Mouse (Mus musculus) CH12.LX (cell line): ENCODE data around the gene Lsp1. TPM values are rescaled to one million over a fixed set of nuclear protein-coding genes. Genes with fewer than 3 reads are reported as not detected.

Experiments
- DNase-seq: peaks from one replicate; pipeline ENCODE4 v3.0.0-alpha.2; 2013; ENCODE audit errors: extremely low read depth
- H3K27ac ChIP-seq: 2 replicates; pipeline ENCODE4 v1.5.1; 2012; ENCODE audit warnings: low read depth, mild to moderate bottlenecking, control low read depth, moderate library complexity; ENCODE audit not compliant: insufficient read depth
- H3K27me3 ChIP-seq: replicated peaks from 2 replicates; pipeline ENCODE3; 2012; ENCODE audit warnings: inconsistent platforms
- H3K36me3 ChIP-seq, 2 experiments: replicated peaks in 1 of 2; 2 replicates each; pipeline versions ENCODE3 to v1.6.1; 2012; ENCODE audit warnings: inconsistent platforms in 1 of 2, low read length in 1 of 2, mild to moderate bottlenecking in 1 of 2, mixed read lengths in 1 of 2, moderate library complexity in 1 of 2; ENCODE audit not compliant: control insufficient read depth in 1 of 2, insufficient read depth in 1 of 2
- H3K4me1 ChIP-seq, 2 experiments: 2 replicates each; pipeline ENCODE4 v1.6.1; 2012; ENCODE audit warnings: inconsistent platforms in 1 of 2, moderate library complexity in 1 of 2; ENCODE audit not compliant: insufficient read depth in 2 of 2, control insufficient read depth in 1 of 2
- H3K4me2 ChIP-seq: 2 replicates; pipeline ENCODE4 v1.6.1; 2012; ENCODE audit warnings: low read depth, mild to moderate bottlenecking, control low read depth; ENCODE audit not compliant: poor library complexity, insufficient read depth, severe bottlenecking
- H3K4me3 ChIP-seq, 3 experiments: fragments of 150-350 bp in 1 of 3; sonication (generic) in 1 of 3; replicated peaks in 1 of 3; 2 replicates each; pipeline versions ENCODE3 to v1.5.1; 2011 to 2012; ENCODE audit warnings: low read depth in 2 of 3, low read length in 2 of 3, mild to moderate bottlenecking in 2 of 3, moderate library complexity in 2 of 3, control low read depth in 1 of 3, improper control_type of control experiment in 1 of 3, inconsistent platforms in 1 of 3, mixed read lengths in 1 of 3; ENCODE audit not compliant: poor library complexity in 1 of 3
- H3K79me2 ChIP-seq: replicated peaks from 2 replicates; pipeline ENCODE4 v1.6.1; 2012; ENCODE audit warnings: mild to moderate bottlenecking, moderate library complexity; ENCODE audit not compliant: control insufficient read depth, poor library complexity, insufficient read depth, severe bottlenecking; ENCODE audit errors: extremely low read depth
- H3K9ac ChIP-seq: 2 replicates; pipeline ENCODE4 v1.6.1; 2012; ENCODE audit warnings: low read depth, mild to moderate bottlenecking, control low read depth, moderate library complexity; ENCODE audit not compliant: insufficient read depth
- H3K9me3 ChIP-seq: replicated peaks from 2 replicates; pipeline ENCODE3; 2012; ENCODE audit warnings: low read length, inconsistent platforms, mixed read lengths
- BHLHE40 ChIP-seq: IDR thresholded peaks from 2 replicates; pipeline ENCODE4 v1.6.1; 2011; ENCODE audit warnings: mild to moderate bottlenecking, low read depth, low read length, improper control_type of control experiment
- CHD2 ChIP-seq: IDR thresholded peaks from 2 replicates; pipeline ENCODE4 v1.6.1; 2011; ENCODE audit warnings: low read length, improper control_type of control experiment
- ELF1 ChIP-seq: IDR thresholded peaks from 2 replicates; pipeline ENCODE4 v1.6.1; 2014; ENCODE audit warnings: low read depth, mild to moderate bottlenecking, inconsistent platforms, low read length, improper control_type of control experiment
- EP300 ChIP-seq: IDR thresholded peaks from 2 replicates; pipeline ENCODE4 v1.6.1; 2011; ENCODE audit warnings: low read length, improper control_type of control experiment
- ETS1 ChIP-seq: conservative IDR thresholded peaks from 2 replicates; pipeline ENCODE4 v1.6.1; 2012; ENCODE audit warnings: low read depth, mild to moderate bottlenecking, inconsistent platforms, low read length, improper control_type of control experiment, moderate library complexity
- GABPA ChIP-seq: IDR thresholded peaks from 2 replicates; pipeline ENCODE4 v1.6.1; 2012; ENCODE audit warnings: low read depth, low read length, improper control_type of control experiment, inconsistent platforms; ENCODE audit not compliant: insufficient replicate concordance
- HCFC1 ChIP-seq: IDR thresholded peaks from 2 replicates; pipeline ENCODE4 v1.6.1; 2012; ENCODE audit warnings: low read depth, mild to moderate bottlenecking, inconsistent platforms, low read length, improper control_type of control experiment
- IRF4 ChIP-seq: IDR thresholded peaks from 2 replicates; pipeline ENCODE4 v1.6.1; 2014; ENCODE audit warnings: low read depth, mild to moderate bottlenecking, inconsistent platforms, low read length, improper control_type of control experiment
- JUND ChIP-seq: conservative IDR thresholded peaks from 2 replicates; pipeline ENCODE4 v1.6.1; 2011; ENCODE audit warnings: low read depth, low read length, improper control_type of control experiment
- KAT2A ChIP-seq: IDR thresholded peaks from 2 replicates; pipeline ENCODE4 v1.6.1; 2012; ENCODE audit warnings: low read length, improper control_type of control experiment, inconsistent platforms; ENCODE audit not compliant: insufficient replicate concordance
- MAFK ChIP-seq: IDR thresholded peaks from 2 replicates; pipeline ENCODE4 v1.6.1; 2011; ENCODE audit warnings: low read length, improper control_type of control experiment; ENCODE audit not compliant: insufficient replicate concordance
- MAZ ChIP-seq: IDR thresholded peaks from 2 replicates; pipeline ENCODE4 v1.6.1; 2012; ENCODE audit warnings: low read depth, mild to moderate bottlenecking, inconsistent platforms, low read length, improper control_type of control experiment, moderate library complexity
- MEF2A ChIP-seq: IDR thresholded peaks from 2 replicates; pipeline ENCODE4 v1.6.1; 2014; ENCODE audit warnings: low read depth, mild to moderate bottlenecking, inconsistent platforms, low read length, improper control_type of control experiment, borderline replicate concordance
- MXI1 ChIP-seq: IDR thresholded peaks from 2 replicates; pipeline ENCODE4 v1.6.1; 2011; ENCODE audit warnings: mild to moderate bottlenecking, low read depth, low read length, improper control_type of control experiment
- MYC ChIP-seq: IDR thresholded peaks from 2 replicates; pipeline ENCODE4 v1.6.1; 2011; ENCODE audit warnings: low read depth, mild to moderate bottlenecking, improper control_type of control experiment, low read length
- NELFE ChIP-seq: IDR thresholded peaks from 2 replicates; pipeline ENCODE4 v1.6.1; 2011; ENCODE audit warnings: low read depth, low read length, improper control_type of control experiment
- NRF1 ChIP-seq: IDR thresholded peaks from 2 replicates; pipeline ENCODE4 v1.6.1; 2014; ENCODE audit warnings: low read depth, mild to moderate bottlenecking, inconsistent platforms, low read length, improper control_type of control experiment, moderate library complexity
- POLR2A ChIP-seq: IDR thresholded peaks from 2 replicates; pipeline ENCODE4 v1.6.1; 2011; ENCODE audit warnings: low read depth, mild to moderate bottlenecking, improper control_type of control experiment, low read length
- RAD21 ChIP-seq: IDR thresholded peaks from 2 replicates; pipeline ENCODE4 v1.6.1; 2011; ENCODE audit warnings: low read depth, mild to moderate bottlenecking, low read length, improper control_type of control experiment, moderate library complexity
- RCOR1 ChIP-seq: conservative IDR thresholded peaks from 2 replicates; pipeline ENCODE4 v1.6.1; 2012; ENCODE audit warnings: low read depth, mild to moderate bottlenecking, inconsistent platforms, low read length, improper control_type of control experiment
- SIN3A ChIP-seq: IDR thresholded peaks from 2 replicates; pipeline ENCODE4 v1.6.1; 2012; ENCODE audit warnings: low read length, improper control_type of control experiment, inconsistent platforms
- SMC3 ChIP-seq: IDR thresholded peaks from 2 replicates; pipeline ENCODE4 v1.6.1; 2011; ENCODE audit warnings: low read depth, low read length, improper control_type of control experiment
- TBP ChIP-seq: conservative IDR thresholded peaks from 2 replicates; pipeline ENCODE4 v1.6.1; 2011; ENCODE audit warnings: low read depth, low read length, improper control_type of control experiment
- TCF12 ChIP-seq: IDR thresholded peaks from 2 replicates; pipeline ENCODE4 v1.6.1; 2014; ENCODE audit warnings: low read depth, mild to moderate bottlenecking, inconsistent platforms, low read length, improper control_type of control experiment
- UBTF ChIP-seq: IDR thresholded peaks from 2 replicates; pipeline ENCODE4 v1.6.1; 2012; ENCODE audit warnings: low read depth, mild to moderate bottlenecking, inconsistent platforms, low read length, improper control_type of control experiment, moderate library complexity
- USF1 ChIP-seq: IDR thresholded peaks from 2 replicates; pipeline ENCODE4 v1.6.1; 2014; ENCODE audit warnings: low read depth, mild to moderate bottlenecking, inconsistent platforms, low read length, improper control_type of control experiment
- ZC3H11A ChIP-seq: IDR thresholded peaks from 2 replicates; pipeline ENCODE4 v1.6.1; 2012; ENCODE audit warnings: low read depth, mild to moderate bottlenecking, inconsistent platforms, low read length, improper control_type of control experiment
- ZNF384 ChIP-seq: IDR thresholded peaks from 2 replicates; pipeline ENCODE4 v1.6.1; 2012; ENCODE audit warnings: low read depth, low read length, improper control_type of control experiment, inconsistent platforms
- dilution Hi-C: fragments of 300-500 bp; cut with MboI; formaldehyde crosslinking; loops from 2 replicates; pipeline ENCODE4 v1.14.3; 2020; ENCODE audit warnings: low sequenced_read_pairs; ENCODE audit not compliant: extremely low pct_unique_long_range_greater_than_20kb, extremely low pct_ligation_motif_present
- in situ Hi-C: fragments of 300-500 bp; cut with MboI; formaldehyde crosslinking; loops from 3 replicates; pipeline ENCODE4 v1.14.3; 2019; ENCODE audit warnings: low sequenced_read_pairs, low pct_ligation_motif_present, low pct_unique_long_range_greater_than_20kb, mixed read lengths
- polyA plus RNA-seq: library from polyadenylated mRNA; unstranded; fragments of >175 nt; gene quantifications from 2 replicates; pipeline ENCODE4 v1.2.1, GENCODE M21; 2012; ENCODE audit warnings: low read depth; ENCODE audit not compliant: insufficient read length
- total RNA-seq, 2 experiments: library from RNA; depleted of rRNA; stranded (reverse); fragments of 300-350 nt in 1 of 2; fragments of >200 nt in 1 of 2; gene quantifications; 2 replicates each; pipeline ENCODE4 v1.2.3; 2012 to 2014

The Lsp1 gene
- total and polyA plus RNA-seq, 3 experiments: 364 to 715 (median 367) TPM

DNA sequence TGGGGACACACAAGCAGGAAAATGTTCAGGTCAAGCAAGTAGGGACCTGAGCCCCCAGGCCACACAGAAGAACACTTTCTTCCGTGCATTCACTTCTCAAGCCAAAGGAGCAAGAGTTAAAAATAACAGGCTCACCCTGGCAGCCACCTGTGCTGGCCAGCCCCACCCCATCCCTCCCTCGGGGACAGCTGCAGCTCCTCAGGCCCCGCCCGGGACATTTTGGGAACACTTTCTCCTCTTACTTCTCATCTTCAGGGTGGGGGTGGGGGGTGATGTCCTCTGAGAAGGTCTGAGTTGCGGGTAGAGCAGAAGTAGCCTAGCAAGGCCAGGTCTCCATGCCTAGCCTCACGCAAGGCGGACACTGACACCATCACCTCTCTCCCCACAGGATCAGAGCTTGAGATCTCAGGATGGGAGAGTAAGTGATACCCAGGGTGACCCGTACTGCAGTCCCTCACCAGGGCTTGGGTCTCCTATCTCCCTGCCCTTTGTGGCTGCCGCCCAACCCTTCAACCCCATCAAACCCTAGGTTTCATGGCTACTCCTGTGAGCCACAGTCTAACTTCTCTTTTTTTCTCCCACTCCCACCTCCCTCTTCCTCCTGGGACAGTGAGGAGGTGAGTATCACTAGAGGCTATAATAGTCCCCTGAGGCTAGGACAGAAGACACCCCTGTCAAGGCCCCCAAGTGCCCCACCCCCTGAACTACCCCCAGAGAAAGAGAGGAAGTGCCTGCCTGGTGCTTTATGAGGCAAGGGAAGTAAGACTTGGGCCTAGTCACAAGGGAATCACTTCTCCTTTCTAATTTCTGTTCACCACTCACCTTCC is 18.3 kb upstream of the Lsp1 start:
- Histone ChIP-seq H3K27me3 (no peaks in the 10 kb centered on the region), H3K9ac (no peak overlapping the region; the same call in 1 of the 2 replicates), H3K4me3 (peak overlapping the region; percentile 6 to 48 (median 28)), H3K36me3 (peaks cover 0 to 16% of the 10 kb centered on the region in 2 experiments), H3K9me3 (no peaks in the 10 kb centered on the region), H3K4me1 (peaks cover 37 to 59% of the 10 kb centered on the region in 2 experiments), H3K79me2 (no peaks in the 10 kb centered on the region), H3K27ac (peak overlapping the region; percentile 61), H3K4me2 (peak overlapping the region; percentile 32)
- DNase-seq: peak; percentile 89
- dilution Hi-C loops (no loop called here), in situ Hi-C loops (loop anchor here (5.0 kb wide), 2 partner anchors 55 to 235 kb away; partner anchors contain the start of gene Tnnt3)
- TF ChIP-seq USF1: no peak
- TF ChIP-seq BHLHE40: peak; percentile 70; the same call in 1 of the 2 replicates
- peak; percentile 64; the same call in 1 of the 2 replicates for TF ChIP-seq MAFK
- TF ChIP-seq RCOR1: peak; percentile 90
- 0 out of 2 replicates have a peak, but pooled peaks have one; percentile 13 for TF ChIP-seq TBP
- peak; percentile 92 for TF ChIP-seq MAZ
- TF ChIP-seq NELFE: peak; percentile 27; the same call in 1 of the 2 replicates
- TF ChIP-seq MYC: 0 out of 2 replicates have a peak, but pooled peaks have one; percentile 47
- TF ChIP-seq EP300: peak; percentile 84
- no peak for TF ChIP-seq GABPA
- TF ChIP-seq UBTF: no peak
- peak; percentile 22; the same call in 1 of the 2 replicates for TF ChIP-seq HCFC1
- TF ChIP-seq NRF1: no peak
- TF ChIP-seq SIN3A: no peak; the same call in 1 of the 2 replicates
- TF ChIP-seq MXI1: peak; percentile 38; the same call in 1 of the 2 replicates
- peak; percentile 71 for TF ChIP-seq ELF1
- TF ChIP-seq JUND: 0 out of 2 replicates have a peak, but pooled peaks have one; percentile 16
- TF ChIP-seq CHD2: peak; percentile 86
- TF ChIP-seq RAD21: no peak; the same call in 1 of the 2 replicates
- TF ChIP-seq SMC3: peak; percentile 13; the same call in 1 of the 2 replicates
- no peak; the same call in none of the 2 replicates for TF ChIP-seq ZNF384
- peak; percentile 94 for TF ChIP-seq MEF2A
- peak; percentile 15; the same call in 1 of the 2 replicates for TF ChIP-seq POLR2A
- TF ChIP-seq TCF12: peak; percentile 95
- 0 out of 2 replicates have a peak, but pooled peaks have one; percentile 42 for TF ChIP-seq KAT2A
- peak; percentile 66 for TF ChIP-seq ETS1
- TF ChIP-seq ZC3H11A: no peak
- TF ChIP-seq IRF4: peak; percentile 92
